Mouse (Mus musculus) stomach, embryonic 15.5 days (tissue): ENCODE measurements around the gene Lamc2. TPM values are rescaled to one million over a fixed set of nuclear protein-coding genes. Genes with fewer than 3 reads are reported as not detected.

Source experiments
- polyA plus RNA-seq: library from polyadenylated mRNA; unstranded; fragments of >200 nt; fragmentation: Nextera tagmentation; extraction: Ambion mirVana; gene quantifications from 2 replicates; pipeline ENCODE4 v1.2.1, GENCODE M21; 2015

Lamc2 gene
- polyA plus RNA-seq, 1 experiment from 2014 or later = 13.4 TPM

Other genes starting within 250 kb of the Lamc2 start
- 1.5 and 2.4 TPM in 2 replicates for gene Nmnat2, start 231.5 kb downstream of the Lamc2 start, polyA plus RNA-seq
- 62.9 and 64.0 TPM in 2 replicates for gene Lamc1, start 146.3 kb upstream of the Lamc2 start, polyA plus RNA-seq
- gene Shcbp1l, start 238.7 kb upstream of the Lamc2 start, polyA plus RNA-seq = 0.28 and 0.34 TPM in 2 replicates